Mouse (Mus musculus): ENCODE data around the gene Apoh. TPM values are rescaled to one million over a fixed set of nuclear protein-coding genes. Genes with fewer than 3 reads are reported as not detected.

Gene Apoh
- polyA plus RNA-seq (2014; fragmentation: Illumina TruSeq; extraction: RNeasy Lipid Tissue Mini Kit (QIAGEN cat#74804); ENCODE audit: low read depth, low replicate concordance) = not detected

DNA sequence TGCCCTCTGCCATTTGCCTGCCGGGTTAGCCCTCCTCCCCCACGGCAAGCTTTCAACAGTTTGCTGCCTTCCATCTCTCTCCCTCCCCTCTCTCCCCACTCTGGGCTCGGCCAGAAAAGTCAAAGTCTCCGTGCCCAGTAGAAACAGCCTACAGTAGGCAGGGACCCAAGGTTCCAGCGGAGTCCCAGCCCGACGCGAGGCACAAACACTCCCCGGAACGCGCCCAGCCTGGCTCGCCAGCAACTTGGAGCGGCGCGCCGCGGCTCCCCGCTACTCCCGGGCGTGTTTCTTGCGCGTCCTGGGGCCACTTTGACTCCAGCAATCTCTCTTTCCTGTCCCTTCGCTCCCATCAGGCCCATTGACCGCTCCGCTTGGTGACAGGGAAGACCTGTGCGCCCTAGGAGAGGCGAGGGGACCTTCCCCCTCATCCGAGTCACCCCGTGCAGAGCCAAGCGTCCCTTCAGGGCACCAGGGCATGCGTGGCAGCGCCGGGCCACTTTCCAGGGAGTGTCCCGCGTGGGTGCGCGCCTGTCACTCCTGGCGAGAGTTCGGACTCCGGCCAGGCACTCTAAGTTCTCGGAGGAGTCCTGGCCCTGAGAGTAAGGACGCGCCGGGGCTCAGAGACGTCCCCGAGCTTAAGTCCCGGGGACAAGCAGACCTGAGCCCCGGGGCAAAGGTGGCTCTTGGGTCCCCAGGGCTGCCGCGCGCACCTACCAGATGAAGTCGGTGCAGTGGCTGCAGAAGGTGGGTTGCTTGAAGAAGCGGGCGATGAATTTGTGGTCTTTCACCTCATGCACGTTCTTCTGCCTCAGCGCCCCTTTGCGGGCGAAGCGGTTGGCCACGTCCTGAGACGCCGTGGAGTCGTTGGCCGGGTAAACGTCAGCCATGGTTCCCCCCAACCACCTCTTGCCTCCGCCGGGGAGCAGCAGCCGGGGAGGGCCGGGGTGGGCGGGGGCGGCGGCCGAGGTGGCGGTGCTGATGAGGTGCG, at the start of gene Apoh:
Gene Apoh, plus strand, starts transcription at position 574 of the 988 bp plus-strand sequence.

GRCm38 (mm10) chr11:108343789-108344462, 772 bp downstream of the Apoh start, which contains the start of gene Prkca:
Gene Prkca (minus strand): TSS chr11:108343928.

DNA sequence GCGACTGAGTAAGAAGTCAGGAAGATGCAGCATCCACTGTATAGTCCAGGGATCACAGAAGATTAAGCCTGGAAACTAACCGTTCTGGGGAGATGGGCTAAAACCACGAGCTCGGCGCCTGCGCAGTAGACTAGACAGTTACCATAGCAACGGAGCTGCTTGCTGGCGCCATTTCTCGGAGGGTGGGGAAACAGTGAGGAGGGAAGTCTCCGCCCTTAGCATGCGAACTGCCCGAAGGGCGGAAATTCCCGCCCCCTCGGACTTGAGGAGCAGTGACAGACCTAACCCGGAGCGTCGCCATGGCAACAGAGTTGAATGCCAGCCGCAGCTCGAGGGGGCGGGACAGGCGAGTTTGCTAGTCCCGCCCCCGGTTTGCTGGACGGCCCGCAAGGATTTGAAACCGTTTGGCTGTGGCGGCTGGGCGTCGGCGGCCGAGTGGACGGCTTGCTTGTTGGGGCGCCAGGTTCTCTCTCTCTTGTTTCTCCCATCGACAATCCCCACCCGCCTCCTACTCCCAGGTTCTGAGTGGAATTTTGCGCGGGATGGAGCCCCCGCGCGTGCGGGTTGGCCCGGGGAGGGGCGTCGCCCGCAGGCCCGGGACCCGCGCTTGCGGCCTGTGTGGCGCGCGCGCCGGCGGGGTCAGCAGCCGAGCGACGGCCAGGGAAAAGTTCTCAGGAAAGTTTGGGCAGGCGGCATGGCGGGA, 81.9 kb downstream of the Apoh start, which contains the start of gene Cep112:
Gene Cep112, plus strand, starts transcription at position 304 of the 703 bp plus-strand sequence.

Other genes with a start within 250 kb of the Apoh start
- gene Prkca, start 574 bp downstream of the Apoh start, polyA plus RNA-seq (2014; fragmentation: Illumina TruSeq; extraction: RNeasy Lipid Tissue Mini Kit (QIAGEN cat#74804); ENCODE audit: low read depth, low replicate concordance) = 169 TPM
- 2.8 TPM for gene Cep112, start 81.8 kb downstream of the Apoh start, polyA plus RNA-seq (2014; fragmentation: Illumina TruSeq; extraction: RNeasy Lipid Tissue Mini Kit (QIAGEN cat#74804); ENCODE audit: low read depth, low replicate concordance)

Measured in sigmoid colon, adult 10 weeks (tissue).